Mouse (Mus musculus): ENCODE results near the gene Tspan14. TPM values are rescaled to one million over a fixed set of nuclear protein-coding genes. Genes with fewer than 3 reads are reported as not detected.

The Tspan14 gene
- polyA plus RNA-seq, 1 experiment: 86.4 TPM

DNA sequence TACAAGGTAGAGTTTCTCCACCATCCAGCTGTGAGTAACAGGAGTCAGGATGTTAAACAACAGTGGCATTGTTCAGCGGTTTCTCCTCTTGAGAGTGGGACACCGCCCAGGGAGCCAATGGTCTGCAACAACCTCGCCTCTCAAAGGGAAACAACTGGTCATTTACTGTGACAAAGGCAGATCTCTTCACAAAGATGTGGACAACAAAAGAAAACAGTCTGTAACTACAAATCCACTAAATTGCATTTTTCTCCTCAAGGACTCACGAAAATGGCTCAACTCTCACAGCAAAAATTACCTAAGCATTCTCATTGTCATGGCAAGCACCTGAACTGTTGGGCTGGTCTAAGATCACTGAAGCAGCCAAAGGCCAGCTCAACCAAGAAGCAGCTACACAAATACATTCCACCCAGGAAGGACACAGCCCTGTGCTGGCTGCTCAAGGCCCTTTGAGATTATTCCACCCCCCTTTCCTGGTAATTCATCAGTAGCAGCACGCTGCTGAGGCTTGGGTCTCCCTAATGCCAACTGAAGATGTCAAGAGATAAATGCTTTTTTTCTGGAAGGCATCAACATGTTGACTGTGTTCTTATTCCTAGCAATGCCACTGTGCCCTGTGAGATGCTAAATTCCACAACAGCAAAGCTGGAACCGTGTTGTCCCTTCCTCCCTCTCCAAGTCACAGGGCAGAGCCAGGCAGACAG is 101.6 kb downstream of the Tspan14 start:
- no peaks in the 10 kb centered on the region for H3K4me1 ChIP-seq (replicated peaks; ENCODE audit: control insufficient read depth, insufficient read depth, low read length)
- no peak overlapping the region for H3K4me3 ChIP-seq (ENCODE audit: control insufficient read depth, insufficient read depth, low read length)
- TF ChIP-seq POLR2A (IDR thresholded peaks at IDR 0.05; ENCODE audit: control insufficient read depth, extremely low read depth, insufficient read depth, low read length, poor library complexity) (no peak), CTCF (IDR thresholded peaks at IDR 0.05; ENCODE audit: borderline replicate concordance, control insufficient read depth, extremely low read depth, insufficient read depth, low read length, poor library complexity) (no peak)
- WGBS: 95% methylated on average over 6 of the region's 6 CpGs
- H3K27me3 ChIP-seq (ENCODE audit: control insufficient read depth, insufficient read depth, low read length): no peaks in the 10 kb centered on the region
- DNase-seq: no peak
- no peak overlapping the region for H3K27ac ChIP-seq (ENCODE audit: control insufficient read depth, insufficient read depth, low read length)
- H3K36me3 ChIP-seq (ENCODE audit: control insufficient read depth, insufficient read depth, low read length): no peaks in the 10 kb centered on the region

DNA sequence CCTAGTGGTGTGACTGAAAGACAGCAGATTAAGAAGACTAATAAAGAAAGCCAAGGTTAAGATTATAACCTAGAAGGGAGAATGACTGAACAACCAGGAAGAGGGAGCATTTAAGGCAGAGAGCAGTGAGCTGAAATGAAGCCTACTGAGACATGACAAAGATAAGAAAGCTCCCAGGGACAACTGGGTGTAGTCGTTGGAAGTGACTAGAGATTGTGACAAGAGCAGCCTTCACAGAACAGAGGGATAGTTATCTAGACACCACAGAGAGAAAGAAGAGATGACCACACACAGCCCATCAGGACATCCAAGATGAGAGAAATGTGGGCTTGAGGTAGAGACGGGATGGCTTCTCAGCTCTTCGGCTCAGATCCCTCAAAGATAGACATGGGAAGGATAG is 102.9 kb downstream of the Tspan14 start:
- no peaks in the 10 kb centered on the region for H3K4me1 ChIP-seq (replicated peaks; ENCODE audit: control insufficient read depth, insufficient read depth, low read length)
- no peak overlapping the region for H3K27ac ChIP-seq (ENCODE audit: control insufficient read depth, insufficient read depth, low read length)
- WGBS: 94% methylated on average over 3 of the region's 3 CpGs
- TF ChIP-seq CTCF (IDR thresholded peaks at IDR 0.05; ENCODE audit: borderline replicate concordance, control insufficient read depth, extremely low read depth, insufficient read depth, low read length, poor library complexity) (no peak), POLR2A (IDR thresholded peaks at IDR 0.05; ENCODE audit: control insufficient read depth, extremely low read depth, insufficient read depth, low read length, poor library complexity) (no peak)
- DNase-seq: no peak
- no peaks in the 10 kb centered on the region for H3K27me3 ChIP-seq (ENCODE audit: control insufficient read depth, insufficient read depth, low read length)
- no peak overlapping the region for H3K4me3 ChIP-seq (ENCODE audit: control insufficient read depth, insufficient read depth, low read length)
- no peaks in the 10 kb centered on the region for H3K36me3 ChIP-seq (ENCODE audit: control insufficient read depth, insufficient read depth, low read length)

DNA sequence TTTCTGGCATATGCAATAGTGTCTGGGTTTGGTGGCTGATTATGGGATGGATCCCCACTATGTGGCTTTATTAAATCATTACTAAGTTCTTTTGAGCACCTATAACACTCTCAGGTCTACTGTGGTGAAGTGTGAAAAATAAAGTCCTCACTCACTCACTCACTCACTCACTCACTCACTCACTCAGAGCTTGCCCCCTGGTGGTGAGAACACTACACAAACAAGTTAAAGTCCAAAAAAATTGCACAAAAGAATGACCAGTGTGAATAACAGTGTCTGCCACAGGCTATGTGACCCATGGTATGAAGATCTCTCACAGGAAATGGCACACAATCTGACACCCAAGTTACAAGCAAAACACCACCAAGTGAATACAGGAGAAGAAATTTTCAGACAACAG is 103.6 kb downstream of the Tspan14 start:
- Histone ChIP-seq H3K36me3 (ENCODE audit: control insufficient read depth, insufficient read depth, low read length) (no peaks in the 10 kb centered on the region), H3K27ac (ENCODE audit: control insufficient read depth, insufficient read depth, low read length) (no peak overlapping the region), H3K4me3 (ENCODE audit: control insufficient read depth, insufficient read depth, low read length) (no peak overlapping the region), H3K27me3 (ENCODE audit: control insufficient read depth, insufficient read depth, low read length) (no peaks in the 10 kb centered on the region), H3K4me1 (replicated peaks; ENCODE audit: control insufficient read depth, insufficient read depth, low read length) (no peaks in the 10 kb centered on the region)
- no peak for TF ChIP-seq POLR2A (IDR thresholded peaks at IDR 0.05; ENCODE audit: control insufficient read depth, extremely low read depth, insufficient read depth, low read length, poor library complexity)
- no peak for TF ChIP-seq CTCF (IDR thresholded peaks at IDR 0.05; ENCODE audit: borderline replicate concordance, control insufficient read depth, extremely low read depth, insufficient read depth, low read length, poor library complexity)
- DNase-seq: no peak

Other genes starting within 250 kb of the Tspan14 start
- gene Sh2d4b, start 73.5 kb downstream of the Tspan14 start, polyA plus RNA-seq (2012; rRNA removed): 5.4 and 7.0 TPM in 2 replicates
- 7.3 and 7.8 TPM in 2 replicates for gene Fam213a, start 47.0 kb upstream of the Tspan14 start, polyA plus RNA-seq (2012; rRNA removed)
- not detected in 2 replicates for gene Dydc2, start 102.4 kb upstream of the Tspan14 start, polyA plus RNA-seq (2012; rRNA removed)
- 0.09 TPM in 1 of 2 replicates, not detected in the other for gene Dydc1, start 106.1 kb upstream of the Tspan14 start, polyA plus RNA-seq (2012; rRNA removed)
- 0.57 and 2.6 TPM in 2 replicates for gene Mat1a, start 138.2 kb upstream of the Tspan14 start, polyA plus RNA-seq (2012; rRNA removed)
- gene Sftpa1, start 165.0 kb upstream of the Tspan14 start, polyA plus RNA-seq (2012; rRNA removed): 0.84 and 1.4 TPM in 2 replicates
- gene Mbl1, start 184.7 kb upstream of the Tspan14 start, polyA plus RNA-seq (2012; rRNA removed): 0.15 TPM in 1 of 2 replicates, not detected in the other
- 0.64 and 0.71 TPM in 2 replicates for gene Sftpd, start 218.3 kb upstream of the Tspan14 start, polyA plus RNA-seq (2012; rRNA removed)